Mouse (Mus musculus): Measurements from ENCODE around the gene Col4a6. TPM values are rescaled to one million over a fixed set of nuclear protein-coding genes. Genes with fewer than 3 reads are reported as not detected.

The Col4a6 gene
- total RNA-seq, 2 experiments from 2014 or later = 1.2 to 1.6 TPM

DNA sequence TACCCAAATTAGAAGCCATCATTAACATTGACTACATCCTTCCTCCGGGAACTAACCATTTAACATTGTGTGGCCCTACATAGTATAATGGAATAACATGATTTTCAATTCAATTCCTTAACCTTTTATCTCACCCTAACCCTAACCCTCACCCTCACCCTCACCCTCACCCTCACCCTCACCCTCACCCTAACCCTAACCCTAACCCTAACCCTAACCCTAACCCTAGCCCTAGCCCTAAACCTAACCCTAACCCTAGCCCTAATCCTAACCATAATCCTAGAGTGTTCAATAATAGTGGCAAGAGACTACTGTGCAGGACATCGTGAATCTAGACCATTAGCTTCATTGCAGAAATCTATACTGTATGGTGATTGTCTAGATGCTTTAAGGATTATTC is 197.5 kb downstream of the Col4a6 start:
- intact Hi-C loops (cut with DNase I) = no loop called here
- no peak for DNase-seq (ENCODE audit: low spot score in 2 of 2)

DNA sequence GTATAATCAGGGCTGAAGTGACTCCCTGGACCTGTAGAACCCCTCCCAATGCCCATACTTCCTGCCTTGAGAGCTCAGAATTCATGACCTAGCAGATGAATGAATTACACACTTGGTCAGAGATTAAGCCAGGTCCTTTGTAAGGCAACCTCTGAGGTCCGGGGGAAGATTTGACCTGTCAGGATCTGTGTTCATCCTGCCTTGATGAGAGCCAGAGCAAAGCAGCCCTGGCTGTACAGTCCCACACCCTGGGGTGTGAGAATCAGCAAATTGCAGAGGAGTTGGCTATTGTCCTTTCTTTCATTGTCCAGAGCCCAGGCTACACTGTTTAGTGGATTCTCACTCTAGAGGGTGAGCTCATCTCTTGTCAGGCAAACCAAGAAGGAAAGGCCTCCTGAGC is 207.9 kb downstream of the Col4a6 start:
- no peak for DNase-seq (ENCODE audit: low spot score in 2 of 2)
- intact Hi-C loops (cut with DNase I) = no loop called here

DNA sequence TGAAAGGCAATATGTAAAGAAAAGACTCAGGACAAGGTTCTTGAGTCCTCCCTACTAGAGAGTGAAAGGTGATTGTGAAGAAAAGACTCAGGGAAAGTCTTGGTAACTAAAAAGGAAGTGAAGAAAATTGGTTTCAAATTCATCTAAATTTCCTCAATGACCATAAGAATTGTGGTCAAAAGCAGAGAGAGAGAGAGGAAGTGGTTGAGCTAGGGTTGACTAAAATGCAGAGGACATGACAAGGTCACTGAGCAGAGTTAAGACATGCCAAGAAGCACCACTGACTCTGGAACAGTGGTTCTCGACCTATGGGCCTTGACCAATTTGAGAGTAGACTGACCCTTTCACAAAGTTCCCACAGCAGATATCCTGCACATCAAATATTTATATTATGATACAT is 224.2 kb downstream of the Col4a6 start:
- no peak for DNase-seq (ENCODE audit: low spot score in 2 of 2)
- intact Hi-C loops (cut with DNase I) = no loop called here

DNA sequence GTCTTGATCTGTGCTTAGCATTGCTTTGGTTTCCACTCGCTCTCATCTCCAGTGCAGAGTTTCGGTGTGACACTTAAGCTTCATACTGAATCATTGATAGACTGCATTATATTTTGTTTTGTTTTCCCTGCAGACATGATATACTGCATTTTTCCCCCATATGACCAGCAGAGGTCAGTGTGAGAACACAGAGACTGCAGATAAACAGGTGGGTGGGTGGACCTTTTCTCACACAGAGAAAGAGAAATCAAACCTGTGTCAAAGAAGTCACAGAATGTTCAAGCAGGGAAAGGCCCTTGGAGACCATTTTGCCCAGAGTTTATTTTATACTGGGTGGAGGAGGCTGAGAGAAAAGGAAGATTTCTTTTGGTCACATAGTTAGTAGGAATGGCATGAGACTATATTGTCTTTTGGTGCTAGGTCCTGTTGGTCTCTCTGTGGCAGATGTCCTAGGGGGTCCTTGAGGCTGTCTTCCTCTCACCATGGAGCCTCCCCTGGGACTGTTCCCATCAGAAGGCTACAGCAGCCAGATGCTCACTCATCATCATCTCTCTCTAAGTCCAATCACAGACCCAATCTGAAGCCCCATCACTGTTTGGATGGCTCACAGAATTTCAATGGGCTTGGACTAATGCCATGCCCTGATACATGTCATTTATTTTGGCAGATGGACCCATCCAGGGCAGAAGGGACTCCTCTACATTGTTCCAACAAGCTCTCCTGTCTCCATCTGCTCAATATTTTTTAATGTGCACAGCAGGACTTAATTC is 237.1 kb downstream of the Col4a6 start:
- intact Hi-C loops (cut with DNase I) = no loop called here
- peak; percentile 11 to 15 for DNase-seq (ENCODE audit: low spot score in 2 of 2)

DNA sequence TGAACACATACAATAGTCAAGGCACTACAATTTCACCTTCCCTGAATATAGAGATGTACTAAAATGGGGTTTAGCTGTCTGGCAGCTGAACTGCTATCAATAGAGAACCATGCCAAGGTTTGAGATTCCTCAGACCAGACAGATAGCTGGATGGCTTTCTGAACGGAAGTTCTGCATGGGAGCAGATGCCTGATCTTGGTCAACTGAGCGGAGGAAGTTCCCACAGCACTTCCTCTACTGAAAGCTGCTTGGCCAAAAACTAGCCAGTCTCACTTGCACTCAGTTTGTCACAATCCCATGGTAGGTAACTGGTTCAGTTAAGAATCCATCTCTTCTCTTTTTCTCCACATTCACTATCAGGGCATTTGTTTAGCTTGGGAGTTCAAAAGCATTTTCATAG is 245.7 kb downstream of the Col4a6 start:
- intact Hi-C loops (cut with DNase I) = no loop called here
- DNase-seq (ENCODE audit: low spot score in 2 of 2) = no peak

DNA sequence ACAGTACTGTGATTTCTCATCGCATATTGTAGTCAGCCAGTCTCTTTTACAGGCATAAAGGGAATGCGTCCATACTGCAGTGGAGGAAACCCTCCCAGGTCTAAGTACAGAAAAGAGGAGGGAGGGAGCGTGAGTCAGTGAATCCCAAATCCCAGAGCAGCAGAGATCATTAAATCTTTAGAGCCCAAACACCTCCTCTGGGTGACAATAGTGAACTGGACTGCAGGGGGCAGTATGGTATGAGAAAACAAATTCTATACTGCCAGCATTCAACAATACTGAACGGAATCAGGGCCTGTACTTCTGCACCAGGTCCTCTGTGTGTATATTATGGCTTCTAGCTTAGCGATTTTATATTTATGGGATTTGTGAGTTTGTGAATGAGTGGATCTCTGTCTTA is 261.1 kb downstream of the Col4a6 start:
- peak; percentile 48 to 50 for DNase-seq (ENCODE audit: low spot score in 2 of 2)
- intact Hi-C loops (cut with DNase I) = loop anchor here (5.0 to 10.0 kb wide), 2 partner anchors 884 to 972 kb away; no protein-coding TSS in a partner anchor

DNA sequence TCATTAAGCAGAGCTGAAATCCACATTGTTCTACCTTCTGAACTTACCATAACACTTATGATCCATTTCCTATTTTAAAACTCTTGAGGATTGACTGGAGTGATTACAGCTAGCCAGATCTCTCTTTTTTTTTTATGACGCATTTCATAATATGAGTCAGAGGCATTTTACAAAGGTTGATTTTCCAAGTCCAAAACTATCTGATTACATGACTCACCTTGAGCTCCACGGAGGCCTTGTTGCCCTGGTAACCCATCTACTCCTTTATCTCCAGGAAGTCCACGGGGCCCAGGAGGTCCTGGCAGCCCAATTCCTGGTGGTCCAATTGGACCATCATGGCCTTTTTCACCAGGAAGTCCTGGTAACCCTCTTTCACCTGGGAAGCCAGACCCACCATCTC is 274.9 kb downstream of the Col4a6 start:
- intact Hi-C loops (cut with DNase I) = no loop called here
- DNase-seq (ENCODE audit: low spot score in 2 of 2) = peak in 1 of 2 experiments; percentile 1

DNA sequence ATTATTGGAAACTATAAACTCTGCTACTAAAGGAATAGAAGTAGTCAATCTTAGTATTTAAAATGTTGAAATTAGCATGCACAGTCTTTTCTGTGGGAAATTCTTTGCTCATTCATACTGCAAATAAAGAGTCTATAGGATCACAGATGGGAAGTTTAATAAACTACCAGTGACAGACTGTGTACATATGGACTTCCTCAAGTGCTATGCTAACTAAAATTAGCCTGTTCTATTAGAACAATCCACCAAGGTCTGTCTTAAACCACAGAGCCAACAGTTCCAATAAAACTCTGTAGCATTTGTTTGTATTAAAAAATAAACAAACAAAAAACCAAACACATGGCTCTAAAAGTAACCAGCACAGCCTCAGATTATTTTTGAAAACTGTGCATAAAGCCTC is 278.8 kb downstream of the Col4a6 start:
- no peak for DNase-seq (ENCODE audit: low spot score in 2 of 2)
- intact Hi-C loops (cut with DNase I) = no loop called here

DNA sequence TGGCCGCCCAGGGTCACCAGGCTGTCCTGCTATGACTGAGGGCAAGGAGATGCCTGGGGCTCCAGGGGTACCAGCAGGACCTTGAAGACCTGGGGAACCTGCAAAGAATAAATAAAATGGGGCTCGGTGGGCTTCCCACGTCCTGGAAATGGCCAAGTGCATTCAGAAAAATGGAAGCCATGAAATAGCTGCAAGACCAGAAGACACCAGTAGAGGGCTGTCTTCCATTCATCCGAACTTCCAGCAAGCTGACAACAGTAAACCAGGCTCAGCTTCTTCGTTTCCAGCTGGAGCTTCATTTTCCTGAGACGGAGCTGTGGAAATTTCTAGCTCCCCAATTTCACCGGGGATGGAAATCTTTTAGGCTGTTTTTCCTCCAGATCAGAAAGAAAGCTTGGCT is 298.5 kb downstream of the Col4a6 start:
- DNase-seq (ENCODE audit: low spot score in 2 of 2) = peak; percentile 38 to 55
- intact Hi-C loops (cut with DNase I) = no loop called here

DNA sequence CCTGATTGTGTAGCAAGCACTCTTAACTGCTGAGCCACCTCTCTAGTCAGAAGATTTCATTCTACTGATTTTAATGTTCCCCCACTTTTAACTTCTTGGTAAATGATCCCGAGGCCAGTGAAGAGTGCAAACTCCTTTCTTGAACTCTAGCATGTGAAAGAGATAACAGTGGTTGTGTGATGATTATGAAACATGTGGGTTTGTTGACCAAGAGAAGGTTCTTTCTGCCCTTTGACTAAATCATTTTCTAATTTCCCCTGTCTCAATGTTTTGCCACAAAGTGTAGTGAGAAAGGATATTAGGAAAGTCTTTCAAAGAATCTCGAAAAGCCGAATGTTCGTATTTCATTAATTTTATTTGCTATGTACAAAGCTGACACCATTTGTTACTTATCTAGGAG is 308.8 kb downstream of the Col4a6 start:
- intact Hi-C loops (cut with DNase I) = no loop called here
- no peak for DNase-seq (ENCODE audit: low spot score in 2 of 2)

DNA sequence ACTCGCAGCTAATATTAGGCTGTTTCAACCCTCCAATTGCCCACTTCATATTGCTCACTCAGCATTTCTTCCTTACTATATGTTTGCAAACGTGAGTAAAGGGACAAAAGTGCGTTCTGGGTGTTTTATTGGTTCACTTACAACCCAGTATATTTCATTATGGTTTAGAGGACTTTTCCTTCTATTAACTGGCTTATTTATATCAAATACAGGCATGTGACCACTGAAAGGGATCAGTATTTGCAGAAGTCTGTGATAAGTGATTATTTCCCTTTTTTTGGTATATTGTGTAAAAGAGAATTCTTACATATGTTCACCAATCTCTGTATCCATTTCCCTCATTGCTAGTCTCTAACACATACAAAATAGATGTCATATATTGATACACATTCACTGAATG is 313.5 kb downstream of the Col4a6 start:
- DNase-seq (ENCODE audit: low spot score in 2 of 2) = no peak
- intact Hi-C loops (cut with DNase I) = no loop called here

DNA sequence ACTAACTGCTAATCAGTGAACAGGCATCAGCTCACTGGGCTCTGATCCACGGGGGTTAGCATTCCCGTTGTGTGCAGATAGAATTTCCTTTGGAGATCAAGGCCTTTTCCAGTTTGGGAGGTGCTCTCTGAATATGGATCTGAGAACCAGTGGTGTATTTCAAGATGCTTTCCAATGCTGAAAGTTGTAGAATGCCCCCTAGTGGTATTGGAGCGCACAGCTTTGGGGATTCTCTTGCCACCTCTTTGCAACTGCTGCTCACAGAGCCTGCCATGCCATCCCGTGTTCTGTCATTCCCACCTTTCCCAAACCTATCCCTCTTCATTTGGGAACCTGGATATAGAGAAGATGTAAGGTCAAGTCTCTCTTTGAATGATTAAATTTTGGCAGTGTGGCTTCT is 315.7 kb downstream of the Col4a6 start:
- intact Hi-C loops (cut with DNase I) = no loop called here
- peak; percentile 9 to 19 for DNase-seq (ENCODE audit: low spot score in 2 of 2)

DNA sequence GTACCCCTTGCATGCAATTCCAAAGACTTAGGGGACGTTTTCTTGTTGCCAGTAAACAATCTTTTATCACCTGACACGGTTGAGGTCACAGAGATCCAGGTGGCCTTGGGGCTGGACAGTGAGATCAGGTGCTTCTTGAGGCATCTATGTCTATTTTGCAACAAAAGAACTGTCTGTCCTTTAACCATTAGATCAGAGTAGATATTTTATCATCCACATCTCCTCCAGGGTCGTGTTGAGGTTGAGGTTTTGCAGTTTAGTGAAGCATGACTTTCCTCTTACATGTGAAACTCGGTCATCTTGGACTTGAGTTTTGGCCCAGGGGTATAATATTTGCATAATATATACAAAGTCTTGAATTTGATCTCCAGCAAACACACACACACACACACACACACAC is 316.2 kb downstream of the Col4a6 start:
- intact Hi-C loops (cut with DNase I) = no loop called here
- no peak for DNase-seq (ENCODE audit: low spot score in 2 of 2)

DNA sequence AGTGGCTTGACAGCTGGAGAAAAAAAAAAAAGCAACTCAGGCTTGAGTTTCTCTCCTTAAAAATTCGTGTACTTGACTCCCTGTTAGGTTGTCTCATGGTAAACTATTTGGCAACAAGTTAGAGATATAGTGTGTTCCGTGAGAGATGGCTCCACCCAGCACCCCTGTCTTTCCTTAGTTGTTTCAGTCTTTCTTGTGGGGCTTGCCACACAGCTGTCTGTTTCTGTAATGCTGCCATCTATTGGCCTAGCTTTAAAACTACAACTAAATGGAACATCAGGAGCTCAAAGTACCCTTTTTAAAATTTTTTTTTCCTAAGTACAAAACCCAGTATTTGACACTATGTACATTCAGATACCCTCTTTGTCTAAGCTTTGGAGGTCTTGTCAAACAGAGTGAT is 317.2 kb downstream of the Col4a6 start:
- intact Hi-C loops (cut with DNase I) = no loop called here

DNA sequence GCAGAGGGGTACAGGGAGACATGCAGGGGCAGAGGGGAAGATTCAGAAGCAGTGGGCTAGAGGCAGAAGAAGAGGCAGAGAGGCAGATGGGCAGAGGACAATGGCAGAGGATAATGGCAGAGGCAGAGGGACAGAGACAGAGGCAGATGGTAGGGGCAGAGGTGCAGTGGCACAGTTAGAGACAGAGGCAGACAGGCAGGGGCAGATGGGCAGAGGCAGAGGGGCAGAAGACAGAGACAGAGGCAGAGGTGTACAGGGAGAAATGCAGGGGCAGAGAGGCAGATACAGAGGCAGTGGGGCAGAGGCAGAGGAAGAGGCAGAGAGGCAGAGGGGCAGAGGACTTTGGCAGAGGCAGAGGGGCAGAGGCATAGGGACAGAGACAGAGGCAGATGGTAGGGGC is 322.7 kb downstream of the Col4a6 start:
- intact Hi-C loops (cut with DNase I) = no loop called here

More for the DNA sequence above, 317.2 kb downstream of the Col4a6 start:
- DNase-seq (ENCODE audit: low spot score in 2 of 2) = peak; percentile 9 to 11

DNA sequence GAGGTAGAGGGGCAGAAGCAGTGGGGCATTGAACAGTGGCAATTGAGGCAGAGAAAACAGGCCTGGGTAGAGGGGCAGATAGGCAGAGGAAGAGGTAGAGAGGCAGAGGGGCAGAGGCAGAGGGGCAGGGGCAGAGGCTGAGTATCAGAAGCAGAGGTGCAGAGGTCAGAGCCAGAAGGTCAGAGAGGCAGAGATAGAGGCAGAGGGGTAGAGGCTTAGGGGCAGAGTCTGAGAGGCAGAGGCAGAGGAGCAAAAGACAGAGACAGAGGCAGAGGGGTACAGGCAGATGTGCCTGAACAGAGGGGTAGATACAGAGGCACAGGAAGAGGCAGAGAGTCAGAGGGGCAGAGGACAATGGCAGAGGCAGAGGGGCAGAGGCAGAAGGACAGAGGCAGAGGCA is 323.6 kb downstream of the Col4a6 start:
- intact Hi-C loops (cut with DNase I) = no loop called here

More for the DNA sequence above, 322.7 kb downstream of the Col4a6 start:
- DNase-seq (ENCODE audit: low spot score in 2 of 2) = no peak

DNA sequence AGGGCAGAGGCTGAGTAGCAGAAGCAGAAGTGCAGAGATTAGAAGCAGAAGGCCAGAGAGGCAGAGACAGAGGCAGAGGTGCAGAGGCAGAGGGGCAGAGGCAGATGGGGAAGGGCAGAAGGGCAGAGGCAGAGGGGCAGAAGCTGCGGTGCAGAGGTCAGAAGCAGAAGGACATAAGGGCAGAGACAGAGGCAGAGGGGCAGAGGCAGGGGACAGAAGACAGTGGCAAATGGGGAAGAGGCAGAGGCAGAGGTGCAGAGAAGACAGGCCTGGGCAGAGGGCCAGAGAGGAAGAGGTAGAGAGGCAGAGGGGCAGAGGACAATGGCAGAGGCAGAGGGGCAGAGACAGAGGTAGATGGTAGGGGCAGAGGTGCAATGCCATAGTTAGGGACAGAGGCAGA is 324.2 kb downstream of the Col4a6 start:
- no peak for DNase-seq (ENCODE audit: low spot score in 2 of 2)
- intact Hi-C loops (cut with DNase I) = no loop called here

More for the DNA sequence above, 323.6 kb downstream of the Col4a6 start:
- no peak for DNase-seq (ENCODE audit: low spot score in 2 of 2)

Other genes starting within 250 kb of the Col4a6 start
- gene Col4a5, start 1.3 kb upstream of the Col4a6 start, total RNA-seq (2021) = 1 to 10 TPM; 3.3 to 3.9 TPM